Mouse (Mus musculus): ENCODE results near the gene 1700001F09Rik. TPM values are rescaled to one million over a fixed set of nuclear protein-coding genes. Genes with fewer than 3 reads are reported as not detected.
"Not testable (repeated sequence)": the region's sequence is repeated elsewhere in the genome, so short reads cannot be mapped to it uniquely, and the experiment has no call there.

The 1700001F09Rik gene
- total RNA-seq (2021), result 1 to 10 TPM in 1 of 2 experiments, under 1 TPM in 1; 0.44 to 1.7 TPM
- long read RNA-seq, experiment 1, result 0 reads
- long read RNA-seq, experiment 2, result 0 reads

- not testable (repeated sequence) for DNase-seq (ENCODE audit: low spot score in 2 of 2)
Observed at GRCm38 (mm10) chr14:43347711-43348110, at the start of gene 1700001F09Rik. TSS of gene 1700001F09Rik (minus strand) at chr14:43347811.

GRCm38 (mm10) chr14:43361713-43362112 is 14.1 kb upstream of the 1700001F09Rik start:
- not testable (repeated sequence) for DNase-seq (ENCODE audit: low spot score in 2 of 2)

GRCm38 (mm10) chr14:43359246-43359645 is 11.6 kb upstream of the 1700001F09Rik start:
- DNase-seq (ENCODE audit: low spot score in 2 of 2), result not testable (repeated sequence)

GRCm38 (mm10) chr14:43357496-43357895 is 9.9 kb upstream of the 1700001F09Rik start:
- not testable (repeated sequence) for DNase-seq (ENCODE audit: low spot score in 2 of 2)

- not testable (repeated sequence) for DNase-seq (ENCODE audit: low spot score in 2 of 2)
Observed at GRCm38 (mm10) chr14:43352944-43353343, 5.3 kb upstream of the 1700001F09Rik start.

- DNase-seq (ENCODE audit: low spot score in 2 of 2), result not testable (repeated sequence)
Observed at GRCm38 (mm10) chr14:43337646-43338045, 10.0 kb downstream of the 1700001F09Rik start.

GRCm38 (mm10) chr14:43331362-43331880 is 16.2 kb downstream of the 1700001F09Rik start:
- DNase-seq (ENCODE audit: low spot score in 2 of 2), result not testable (repeated sequence)

GRCm38 (mm10) chr14:43328603-43329002 is 19.0 kb downstream of the 1700001F09Rik start:
- not testable (repeated sequence) for DNase-seq (ENCODE audit: low spot score in 2 of 2)

- not testable (repeated sequence) for DNase-seq (ENCODE audit: low spot score in 2 of 2)
Observed at GRCm38 (mm10) chr14:43319516-43319915, 28.1 kb downstream of the 1700001F09Rik start.

GRCm38 (mm10) chr14:43293503-43293902 is 54.1 kb downstream of the 1700001F09Rik start, which contains the start of gene Gm8127:
TSS of gene Gm8127 (minus strand) at chr14:43293832.
- DNase-seq (ENCODE audit: low spot score in 2 of 2), result not testable (repeated sequence)

Other genes with a start within 250 kb of the 1700001F09Rik start
- not detected for gene Gm8104, start 247.2 kb downstream of the 1700001F09Rik start, total RNA-seq (2021)
- not detected for gene Gm7233, start 167.9 kb downstream of the 1700001F09Rik start, total RNA-seq (2021)
- not detected for gene Gm8122, start 112.5 kb downstream of the 1700001F09Rik start, total RNA-seq (2021)
- gene Gm8126, start 89.2 kb downstream of the 1700001F09Rik start, total RNA-seq (2021), result under 1 TPM; 0.23 to 0.29 TPM
- gene Gm9732, start 72.8 kb downstream of the 1700001F09Rik start, total RNA-seq (2021), result not detected
- not detected for gene Gm8127, start 54.0 kb downstream of the 1700001F09Rik start, total RNA-seq (2021)
- not detected for gene Gm8138, start 68.5 kb upstream of the 1700001F09Rik start, total RNA-seq (2021)
- gene Gm5799, start 195.8 kb upstream of the 1700001F09Rik start, total RNA-seq (2021), result under 1 TPM in 1 of 2 experiments, not detected in 1; 0.38 TPM
- gene Gm17654, start 231.3 kb upstream of the 1700001F09Rik start, total RNA-seq (2021), result not detected

Data from layer of hippocampus, postnatal 14 days (tissue).